Mouse (Mus musculus) E14TG2a.4 (cell line): ENCODE measurements around the gene 4930524B15Rik.

Experiments used
- CTCF ChIP-seq: conservative IDR thresholded peaks from 2 replicates; pipeline ENCODE4 v1.5.1; 2014; ENCODE audit warnings: low read length
- NANOG ChIP-seq: IDR thresholded peaks from 2 replicates; pipeline ENCODE4 v1.6.1; 2014; ENCODE audit warnings: borderline replicate concordance, low read length, mixed read lengths
- POU5F1 ChIP-seq: IDR thresholded peaks from 2 replicates; pipeline ENCODE4 v1.6.1; 2014; ENCODE audit warnings: low read length, borderline replicate concordance

DNA sequence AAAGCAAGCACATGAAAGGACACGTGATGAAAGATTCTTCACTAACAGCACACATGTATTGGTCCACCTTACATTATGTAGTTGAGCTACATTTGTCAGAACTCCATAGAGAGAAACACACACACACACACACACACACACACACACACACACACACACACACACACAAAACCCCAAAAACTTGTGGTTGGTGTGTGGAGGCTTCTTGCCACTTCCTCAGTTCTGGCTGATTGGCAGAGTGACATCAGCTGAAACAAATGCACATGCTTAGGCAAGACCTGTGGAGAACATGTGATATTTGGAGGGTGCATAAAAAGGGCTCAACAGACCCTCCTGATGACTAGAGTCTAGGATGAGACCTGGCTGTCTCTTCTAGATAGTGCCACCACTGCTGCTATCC lies 1.4 kb upstream of the 4930524B15Rik start:
- TF ChIP-seq CTCF (no peak), POU5F1 (no peak), NANOG (no peak)
